Mouse (Mus musculus) MEL (cell line): ENCODE data around the gene Slc25a19. TPM values are rescaled to one million over a fixed set of nuclear protein-coding genes. Genes with fewer than 3 reads are reported as not detected.
A peak's percentile ranks its signal among the peaks of the same experiment; 100 is the strongest.

Experiments
- DNase-seq: peaks from one replicate; pipeline ENCODE4 v3.0.0; 2011; ENCODE audit warnings: low read depth, low spot score
- H3K27ac ChIP-seq: 2 replicates; pipeline ENCODE4 v1.5.1; 2012; ENCODE audit warnings: low read depth, mild to moderate bottlenecking, control low read depth, low read length, moderate library complexity; ENCODE audit not compliant: control insufficient read depth
- H3K27me3 ChIP-seq, 2 experiments: fragments of 150-350 bp in 1 of 2; sonication (generic) in 1 of 2; 2 replicates each; pipeline ENCODE4 v1.6.1; 2012; ENCODE audit warnings: low read length in 2 of 2, mild to moderate bottlenecking in 2 of 2, improper control_type of control experiment in 1 of 2, moderate library complexity in 1 of 2; ENCODE audit not compliant: insufficient read depth in 2 of 2, control insufficient read depth in 1 of 2
- H3K36me3 ChIP-seq, 2 experiments: 2 replicates each; pipeline ENCODE4 v1.6.1; 2012 to 2014; ENCODE audit warnings: low read length in 2 of 2, improper control_type of control experiment in 1 of 2, inconsistent platforms in 1 of 2, mild to moderate bottlenecking in 1 of 2; ENCODE audit not compliant: insufficient read depth in 2 of 2, control insufficient read depth in 1 of 2
- H3K4me1 ChIP-seq, 2 experiments: fragments of 150-350 bp in 1 of 2; sonication (generic) in 1 of 2; 2 replicates each; pipeline ENCODE4 v1.6.1; 2012; ENCODE audit warnings: low read length in 2 of 2, improper control_type of control experiment in 1 of 2, mild to moderate bottlenecking in 1 of 2; ENCODE audit not compliant: insufficient read depth in 2 of 2, control insufficient read depth in 1 of 2
- H3K4me3 ChIP-seq, 2 experiments: fragments of 150-350 bp in 1 of 2; sonication (generic) in 1 of 2; 2 replicates each; pipeline ENCODE4 v1.5.1; 2012; ENCODE audit warnings: low read depth in 2 of 2, low read length in 2 of 2, mild to moderate bottlenecking in 2 of 2, moderate library complexity in 2 of 2, control low read depth in 1 of 2, improper control_type of control experiment in 1 of 2; ENCODE audit not compliant: control insufficient read depth in 1 of 2, insufficient read depth in 1 of 2
- H3K79me2 ChIP-seq: 2 replicates; pipeline ENCODE4 v1.6.1; 2012; ENCODE audit warnings: mild to moderate bottlenecking, low read length, moderate library complexity; ENCODE audit not compliant: control insufficient read depth, poor library complexity, insufficient read depth
- H3K9ac ChIP-seq: 2 replicates; pipeline ENCODE4 v1.6.1; 2012; ENCODE audit warnings: low read depth, mild to moderate bottlenecking, control low read depth, low read length, moderate library complexity; ENCODE audit not compliant: control insufficient read depth, poor library complexity, severe bottlenecking
- H3K9me3 ChIP-seq: fragments of 150-350 bp; sonication (generic); replicated peaks from 2 replicates; pipeline ENCODE4 v1.6.1; 2012; ENCODE audit warnings: mild to moderate bottlenecking, low read length, improper control_type of control experiment, moderate library complexity; ENCODE audit not compliant: insufficient read depth
- CHD1 ChIP-seq: IDR thresholded peaks from 2 replicates; pipeline ENCODE4 v1.6.1; 2012; ENCODE audit warnings: low read depth, mild to moderate bottlenecking, inconsistent platforms, low read length, improper control_type of control experiment
- MYC ChIP-seq: IDR thresholded peaks from 2 replicates; pipeline ENCODE4 v1.6.1; 2011; ENCODE audit warnings: low read depth, mild to moderate bottlenecking, low read length, improper control_type of control experiment, moderate library complexity
- polyA plus RNA-seq, 2 experiments: library from polyadenylated mRNA; stranded (reverse) in 1 of 2; unstranded in 1 of 2; fragments of >175 nt in 1 of 2; fragments of >200 nt in 1 of 2; gene quantifications; 2 replicates each; pipeline versions ENCODE4 v1.2.1 to v1.2.4; 2012; ENCODE audit warnings: low replicate concordance in 2 of 2, low read depth in 1 of 2; ENCODE audit not compliant: insufficient read length in 2 of 2, insufficient read depth in 1 of 2, missing spikeins in 1 of 2
- total RNA-seq: library from RNA; depleted of rRNA; stranded (reverse); fragments of 300-350 nt; gene quantifications from 2 replicates; pipeline ENCODE4 v1.2.3, GENCODE M21; 2012; rRNA removed

Slc25a19 gene
- total and polyA plus RNA-seq, 3 experiments, result 35.3 to 43.1 TPM; not detected in 1

DNA sequence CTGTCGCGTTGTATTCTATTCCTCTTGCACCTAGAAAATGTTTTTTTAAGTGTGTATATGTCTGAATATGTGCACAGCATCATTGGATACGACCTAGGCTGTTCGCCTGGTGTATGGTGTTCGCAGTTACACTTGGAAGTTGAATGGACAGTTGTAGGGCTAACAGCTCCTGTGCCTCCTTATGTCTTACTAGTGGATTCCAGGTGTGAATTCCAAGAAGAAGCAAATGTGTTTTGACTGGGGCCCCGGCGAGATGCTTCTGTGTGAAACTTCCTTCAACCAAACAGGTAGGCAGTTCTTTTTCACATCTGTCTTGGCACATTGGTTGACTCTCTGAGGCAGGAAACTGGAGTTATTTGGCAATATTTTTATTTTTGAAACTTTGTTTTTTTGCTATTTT is 63.1 kb downstream of the Slc25a19 start:
- TF ChIP-seq MYC (no peak), CHD1 (0 out of 2 replicates have a peak, but pooled peaks have one; percentile 50)
- Histone ChIP-seq H3K36me3 (peaks cover 16 to 19% of the 10 kb centered on the region in 2 experiments), H3K27ac (peak overlapping the region; percentile 50), H3K9me3 (no peaks in the 10 kb centered on the region), H3K4me1 (peaks cover 0 to 12% of the 10 kb centered on the region in 2 experiments; a peak in 2 of 4 replicates), H3K4me3 (peak overlapping the region; percentile 71 to 75), H3K9ac (peak overlapping the region; percentile 76), H3K79me2 (peaks cover 36% of the 10 kb centered on the region), H3K27me3 (no peaks in the 10 kb centered on the region)
- peak; percentile 59 for DNase-seq

Other genes with a start within 250 kb of the Slc25a19 start
- gene Cdr2l, start 246.4 kb downstream of the Slc25a19 start, total RNA-seq, result 6.3 and 8.2 TPM in 2 replicates
- gene Cdr2l, start 246.4 kb downstream of the Slc25a19 start, polyA plus RNA-seq, result 1 to 10 TPM in 1 of 2 experiments, not detected in 1; 5.2 TPM
- 132 and 137 TPM in 2 replicates for gene Mrpl58, start 224.5 kb downstream of the Slc25a19 start, total RNA-seq
- gene Mrpl58, start 224.5 kb downstream of the Slc25a19 start, polyA plus RNA-seq, result 100 to 1,000 TPM in 1 of 2 experiments, not detected in 1; 137 TPM
- 665 and 706 TPM in 2 replicates for gene Atp5h, start 208.3 kb downstream of the Slc25a19 start, total RNA-seq
- gene Atp5h, start 208.3 kb downstream of the Slc25a19 start, polyA plus RNA-seq, result 1,000 to 10,000 TPM in 1 of 2 experiments, 100 to 1,000 TPM in 1; 525 to 1,715 TPM
- 12.3 and 13.2 TPM in 2 replicates for gene Kctd2, start 208.2 kb downstream of the Slc25a19 start, total RNA-seq
- gene Kctd2, start 208.2 kb downstream of the Slc25a19 start, polyA plus RNA-seq, result 10 to 100 TPM in 1 of 2 experiments, not detected in 1; 20.6 TPM
- gene Trim80, start 187.8 kb downstream of the Slc25a19 start, total RNA-seq, result not detected in 2 replicates
- gene Trim80, start 187.8 kb downstream of the Slc25a19 start, polyA plus RNA-seq, result not detected
- gene Slc16a5, start 165.8 kb downstream of the Slc25a19 start, total RNA-seq, result 0.07 TPM in 1 of 2 replicates, not detected in the other
- under 1 TPM in 1 of 2 experiments, not detected in 1; 0.26 TPM for gene Slc16a5, start 165.8 kb downstream of the Slc25a19 start, polyA plus RNA-seq
- gene Armc7, start 152.6 kb downstream of the Slc25a19 start, total RNA-seq, result 7.0 and 9.1 TPM in 2 replicates
- 10 to 100 TPM in 1 of 2 experiments, not detected in 1; 13.1 TPM for gene Armc7, start 152.6 kb downstream of the Slc25a19 start, polyA plus RNA-seq
- gene Nt5c, start 136.4 kb downstream of the Slc25a19 start, total RNA-seq, result 96.6 and 99.3 TPM in 2 replicates
- gene Nt5c, start 136.4 kb downstream of the Slc25a19 start, polyA plus RNA-seq, result 100 to 1,000 TPM in 1 of 2 experiments, not detected in 1; 102 TPM
- gene Jpt1, start 113.9 kb downstream of the Slc25a19 start, total RNA-seq, result 331 and 353 TPM in 2 replicates
- gene Jpt1, start 113.9 kb downstream of the Slc25a19 start, polyA plus RNA-seq, result 100 to 1,000 TPM in 1 of 2 experiments, not detected in 1; 382 TPM
- gene Sumo2, start 92.0 kb downstream of the Slc25a19 start, total RNA-seq, result 653 and 657 TPM in 2 replicates
- gene Sumo2, start 92.0 kb downstream of the Slc25a19 start, polyA plus RNA-seq, result 100 to 1,000 TPM in 1 of 2 experiments, not detected in 1; 556 TPM
- 338 and 362 TPM in 2 replicates for gene Nup85, start 63.9 kb downstream of the Slc25a19 start, total RNA-seq
- 100 to 1,000 TPM in 1 of 2 experiments, not detected in 1; 370 TPM for gene Nup85, start 63.9 kb downstream of the Slc25a19 start, polyA plus RNA-seq
- 138 and 157 TPM in 2 replicates for gene Mrps7, start 24.4 kb downstream of the Slc25a19 start, total RNA-seq
- gene Mrps7, start 24.4 kb downstream of the Slc25a19 start, polyA plus RNA-seq, result 100 to 1,000 TPM; 106 to 199 TPM
- gene Gga3, start 24.2 kb downstream of the Slc25a19 start, total RNA-seq, result 24.0 and 28.6 TPM in 2 replicates
- gene Gga3, start 24.2 kb downstream of the Slc25a19 start, polyA plus RNA-seq, result 10 to 100 TPM in 1 of 2 experiments, not detected in 1; 59.9 TPM
- gene Mif4gd, start 15.3 kb downstream of the Slc25a19 start, total RNA-seq, result 42.0 and 52.0 TPM in 2 replicates
- gene Mif4gd, start 15.3 kb downstream of the Slc25a19 start, polyA plus RNA-seq, result 10 to 100 TPM in 1 of 2 experiments, not detected in 1; 62.9 TPM
- 75.3 and 93.2 TPM in 2 replicates for gene Grb2, start 80.3 kb upstream of the Slc25a19 start, total RNA-seq
- gene Grb2, start 80.3 kb upstream of the Slc25a19 start, polyA plus RNA-seq, result 100 to 1,000 TPM in 1 of 2 experiments, not detected in 1; 261 TPM
- gene Tmem94, start 137.1 kb upstream of the Slc25a19 start, total RNA-seq, result 23.2 and 26.2 TPM in 2 replicates
- gene Tmem94, start 137.1 kb upstream of the Slc25a19 start, polyA plus RNA-seq, result 10 to 100 TPM; 38.9 to 64.4 TPM
- gene Caskin2, start 185.3 kb upstream of the Slc25a19 start, total RNA-seq, result 6.5 and 6.8 TPM in 2 replicates
- 10 to 100 TPM in 1 of 2 experiments, not detected in 1; 10.9 TPM for gene Caskin2, start 185.3 kb upstream of the Slc25a19 start, polyA plus RNA-seq
- gene Tsen54, start 186.4 kb upstream of the Slc25a19 start, total RNA-seq, result 55.5 and 72.0 TPM in 2 replicates
- 10 to 100 TPM in 1 of 2 experiments, not detected in 1; 55.8 TPM for gene Tsen54, start 186.4 kb upstream of the Slc25a19 start, polyA plus RNA-seq
- 13.7 and 15.9 TPM in 2 replicates for gene Llgl2, start 195.8 kb upstream of the Slc25a19 start, total RNA-seq
- 10 to 100 TPM in 1 of 2 experiments, not detected in 1; 22.6 TPM for gene Llgl2, start 195.8 kb upstream of the Slc25a19 start, polyA plus RNA-seq
- 1.3 and 1.5 TPM in 2 replicates for gene Myo15b, start 230.1 kb upstream of the Slc25a19 start, total RNA-seq
- gene Myo15b, start 230.1 kb upstream of the Slc25a19 start, polyA plus RNA-seq, result 1 to 10 TPM in 1 of 2 experiments, not detected in 1; 3.2 TPM